Mouse (Mus musculus) frontal cortex, adult 2 months (tissue): ENCODE results near the gene Mecr. TPM values are rescaled to one million over a fixed set of nuclear protein-coding genes. Genes with fewer than 3 reads are reported as not detected.

Experiments
- polyA plus RNA-seq: library from polyadenylated mRNA; depleted of rRNA; stranded (reverse); fragments of >200 nt; gene quantifications from 2 replicates; pipeline ENCODE4 v1.2.3, GENCODE M21; 2012; rRNA removed

Gene Mecr
- polyA plus RNA-seq, 1 experiment = 54.4 TPM

Other genes starting within 250 kb of the Mecr start
- gene Ptpru, start 5.2 kb upstream of the Mecr start, polyA plus RNA-seq = 38.9 and 39.6 TPM in 2 replicates
- gene Srsf4, start 30.1 kb downstream of the Mecr start, polyA plus RNA-seq = 86.3 and 89.5 TPM in 2 replicates
- 3.4 and 5.2 TPM in 2 replicates for gene Tmem200b, start 78.3 kb downstream of the Mecr start, polyA plus RNA-seq
- gene Gm10300, start 231.2 kb downstream of the Mecr start, polyA plus RNA-seq = 0.06 TPM in 1 of 2 replicates, not detected in the other
- 29.1 and 29.3 TPM in 2 replicates for gene Epb41, start 231.9 kb downstream of the Mecr start, polyA plus RNA-seq